Mouse (Mus musculus): Measurements from ENCODE around the gene Mthfd1. TPM values are rescaled to one million over a fixed set of nuclear protein-coding genes. Genes with fewer than 3 reads are reported as not detected.

Mthfd1 gene
- total and polyA plus RNA-seq, 2 experiments from 2014 or later = 25.2 to 26.2 TPM

GRCm38 (mm10) chr12:76253090-76253489 is 2.0 kb upstream of the Mthfd1 start:
- H3K9me3 ChIP-seq (ENCODE audit: low read length) = no peaks in the 10 kb centered on the region
- DNase-seq (no peak), ATAC-seq (no peak)
- TF ChIP-seq CTCF (IDR thresholded peaks at IDR 0.05; ENCODE audit: low read depth) = no peak
- H3K4me1 ChIP-seq (ENCODE audit: insufficient read depth) = peaks cover 14% of the 10 kb centered on the region; the same call in 1 of the 2 replicates
- no peak overlapping the region for H3K27ac ChIP-seq (ENCODE audit: low read depth, low read length)
- no peaks in the 10 kb centered on the region for H3K27me3 ChIP-seq (ENCODE audit: insufficient read depth, low read length)
- H3K4me3 ChIP-seq (ENCODE audit: low read depth, low read length) = no peak overlapping the region
- H3K9ac ChIP-seq = no peak overlapping the region
- H3K36me3 ChIP-seq (ENCODE audit: insufficient read depth) = no peaks in the 10 kb centered on the region
- 54% methylated on average over 1 of the region's 1 CpGs for WGBS
- no peak overlapping the region for H3K4me2 ChIP-seq (ENCODE audit: low read depth)

- Histone ChIP-seq H3K27me3 (ENCODE audit: insufficient read depth, low read length) (no peaks in the 10 kb centered on the region), H3K4me3 (ENCODE audit: low read depth, low read length) (no peak overlapping the region), H3K4me1 (ENCODE audit: insufficient read depth) (peaks cover 14% of the 10 kb centered on the region; the same call in 1 of the 2 replicates), H3K36me3 (ENCODE audit: insufficient read depth) (no peaks in the 10 kb centered on the region), H3K27ac (ENCODE audit: low read depth, low read length) (no peak overlapping the region), H3K4me2 (ENCODE audit: low read depth) (no peak overlapping the region), H3K9ac (no peak overlapping the region), H3K9me3 (ENCODE audit: low read length) (no peaks in the 10 kb centered on the region)
- ATAC-seq (no peak), DNase-seq (no peak)
- no peak for TF ChIP-seq CTCF (IDR thresholded peaks at IDR 0.05; ENCODE audit: low read depth)
- 83% methylated on average over 2 of the region's 2 CpGs for WGBS
These were observed 1.5 kb upstream of the Mthfd1 start for GRCm38 (mm10) chr12:76253591-76253990.

GRCm38 (mm10) chr12:76253991-76254390 is 1.1 kb upstream of the Mthfd1 start:
- no peak for ATAC-seq
- Histone ChIP-seq H3K9ac (no peak overlapping the region), H3K36me3 (ENCODE audit: insufficient read depth) (no peaks in the 10 kb centered on the region), H3K27ac (ENCODE audit: low read depth, low read length) (no peak overlapping the region), H3K9me3 (ENCODE audit: low read length) (no peaks in the 10 kb centered on the region), H3K4me2 (ENCODE audit: low read depth) (no peak overlapping the region), H3K4me3 (ENCODE audit: low read depth, low read length) (no peak overlapping the region), H3K4me1 (ENCODE audit: insufficient read depth) (peaks cover 14% of the 10 kb centered on the region; the same call in 1 of the 2 replicates), H3K27me3 (ENCODE audit: insufficient read depth, low read length) (no peaks in the 10 kb centered on the region)
- TF ChIP-seq CTCF (IDR thresholded peaks at IDR 0.05; ENCODE audit: low read depth) = no peak
- 80% methylated on average over 8 of the region's 8 CpGs for WGBS
- no peak for DNase-seq

DNA sequence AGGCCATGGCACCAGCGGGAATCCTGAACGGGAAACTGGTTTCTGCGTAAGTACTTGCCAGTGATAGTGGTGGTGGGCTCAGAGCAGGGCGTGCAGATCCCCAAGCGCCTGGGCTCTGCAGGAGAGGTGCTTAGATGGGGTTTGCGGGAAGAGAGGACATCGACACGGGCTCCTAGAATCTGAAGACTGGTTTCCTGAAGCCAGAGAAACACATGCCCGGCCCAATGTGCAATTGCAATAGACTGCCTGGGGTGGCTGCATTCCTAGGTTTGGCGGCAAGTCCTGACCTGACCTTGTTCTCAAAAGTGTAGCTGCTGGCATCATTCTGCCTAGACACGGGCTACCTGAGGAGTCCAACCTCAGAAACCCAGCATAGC is 389 bp downstream of the Mthfd1 start:
- no peak for TF ChIP-seq CTCF (IDR thresholded peaks at IDR 0.05; ENCODE audit: low read depth)
- Histone ChIP-seq H3K27me3 (ENCODE audit: insufficient read depth, low read length) (no peaks in the 10 kb centered on the region), H3K4me2 (ENCODE audit: low read depth) (peak overlapping the region; percentile 93), H3K4me3 (ENCODE audit: low read depth, low read length) (peak overlapping the region; percentile 63), H3K4me1 (ENCODE audit: insufficient read depth) (peaks cover 14% of the 10 kb centered on the region; the same call in 1 of the 2 replicates), H3K36me3 (ENCODE audit: insufficient read depth) (no peaks in the 10 kb centered on the region), H3K9ac (peak overlapping the region; percentile 63), H3K27ac (ENCODE audit: low read depth, low read length) (peak overlapping the region; percentile 71), H3K9me3 (ENCODE audit: low read length) (no peaks in the 10 kb centered on the region)
- DNase-seq = no peak
- WGBS = under 1% methylated on average over 11 of the region's 11 CpGs
- ATAC-seq = no peak

GRCm38 (mm10) chr12:76256114-76256843 is 1.2 kb downstream of the Mthfd1 start:
- ATAC-seq (no peak), DNase-seq (no peak)
- H3K9me3 ChIP-seq (ENCODE audit: low read length) = no peaks in the 10 kb centered on the region
- H3K4me3 ChIP-seq (ENCODE audit: low read depth, low read length) = peak overlapping the region; percentile 63
- H3K4me1 ChIP-seq (ENCODE audit: insufficient read depth) = peaks cover 14% of the 10 kb centered on the region; the same call in 1 of the 2 replicates
- TF ChIP-seq CTCF (IDR thresholded peaks at IDR 0.05; ENCODE audit: low read depth) = no peak
- H3K27me3 ChIP-seq (ENCODE audit: insufficient read depth, low read length) = no peaks in the 10 kb centered on the region
- peak overlapping the region; percentile 63 for H3K9ac ChIP-seq
- WGBS = 7% methylated on average over 17 of the region's 17 CpGs
- H3K36me3 ChIP-seq (ENCODE audit: insufficient read depth) = no peaks in the 10 kb centered on the region
- H3K27ac ChIP-seq (ENCODE audit: low read depth, low read length) = no peak overlapping the region; the same call in 1 of the 2 replicates
- H3K4me2 ChIP-seq (ENCODE audit: low read depth) = peak overlapping the region; percentile 93

DNA sequence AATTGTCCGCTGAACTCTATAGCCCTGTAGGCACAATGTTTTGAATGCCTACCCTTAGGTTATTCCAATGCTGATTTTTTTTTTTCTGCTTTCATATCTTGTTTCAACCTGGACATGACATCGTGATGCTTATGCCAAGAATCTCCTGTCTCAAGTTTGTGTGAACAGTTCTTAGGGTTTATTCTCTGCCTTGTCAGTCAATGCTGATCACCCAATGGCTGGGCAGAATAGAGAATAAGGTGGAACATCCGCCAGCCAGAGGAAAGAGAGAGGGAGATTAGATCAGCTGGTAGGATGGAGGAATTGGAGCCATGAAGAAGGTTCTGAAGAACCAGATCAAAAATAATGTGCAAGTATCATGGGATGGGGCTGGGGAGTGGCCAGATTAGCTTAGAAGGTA is 5.6 kb downstream of the Mthfd1 start:
- no peak overlapping the region for H3K4me3 ChIP-seq (ENCODE audit: low read depth, low read length)
- ATAC-seq = no peak
- no peaks in the 10 kb centered on the region for H3K27me3 ChIP-seq (ENCODE audit: insufficient read depth, low read length)
- H3K9ac ChIP-seq = no peak overlapping the region
- H3K9me3 ChIP-seq (ENCODE audit: low read length) = no peaks in the 10 kb centered on the region
- H3K4me2 ChIP-seq (ENCODE audit: low read depth) = no peak overlapping the region
- H3K36me3 ChIP-seq (ENCODE audit: insufficient read depth) = no peaks in the 10 kb centered on the region
- no peak for DNase-seq
- H3K4me1 ChIP-seq (ENCODE audit: insufficient read depth) = peaks cover 14% of the 10 kb centered on the region; the same call in 1 of the 2 replicates
- no peak for TF ChIP-seq CTCF (IDR thresholded peaks at IDR 0.05; ENCODE audit: low read depth)
- WGBS = 90% methylated on average over 3 of the region's 3 CpGs
- no peak overlapping the region for H3K27ac ChIP-seq (ENCODE audit: low read depth, low read length)

DNA sequence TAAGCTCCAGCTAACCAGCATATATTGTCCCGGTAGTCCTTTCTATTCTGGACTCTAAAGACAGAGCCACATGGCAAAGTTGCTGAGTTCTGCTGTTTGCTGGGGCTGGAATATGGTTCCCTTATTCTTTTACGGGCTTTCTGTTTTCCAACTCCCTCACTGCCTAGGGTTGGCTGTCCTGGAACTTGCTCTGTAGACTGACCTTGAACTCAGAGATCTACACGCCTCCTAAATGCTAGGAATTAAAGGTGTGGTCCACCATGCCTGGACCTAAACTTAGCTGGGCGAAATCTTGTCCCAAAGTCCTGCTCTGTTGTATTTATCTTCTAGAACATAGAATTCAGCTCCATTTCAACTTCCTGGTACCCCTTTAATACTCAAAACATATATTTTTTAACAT is 6.5 kb downstream of the Mthfd1 start:
- peaks cover 8% of the 10 kb centered on the region; the same call in 1 of the 2 replicates for H3K4me1 ChIP-seq (ENCODE audit: insufficient read depth)
- TF ChIP-seq CTCF (IDR thresholded peaks at IDR 0.05; ENCODE audit: low read depth) = no peak
- no peaks in the 10 kb centered on the region for H3K9me3 ChIP-seq (ENCODE audit: low read length)
- no peak overlapping the region for H3K4me3 ChIP-seq (ENCODE audit: low read depth, low read length)
- H3K9ac ChIP-seq = no peak overlapping the region
- no peaks in the 10 kb centered on the region for H3K27me3 ChIP-seq (ENCODE audit: insufficient read depth, low read length)
- no peak overlapping the region for H3K4me2 ChIP-seq (ENCODE audit: low read depth)
- no peak overlapping the region for H3K27ac ChIP-seq (ENCODE audit: low read depth, low read length)
- ATAC-seq (no peak), DNase-seq (no peak)
- H3K36me3 ChIP-seq (ENCODE audit: insufficient read depth) = no peaks in the 10 kb centered on the region
- WGBS = 92% methylated on average over 4 of the region's 4 CpGs

All from forebrain, postnatal 0 days (tissue).